Mouse (Mus musculus): ENCODE results near the gene Slco3a1. TPM values are rescaled to one million over a fixed set of nuclear protein-coding genes. Genes with fewer than 3 reads are reported as not detected.
A peak's percentile ranks its signal among the peaks of the same experiment; 100 is the strongest.

The Slco3a1 gene
- polyA plus RNA-seq, 1 experiment from 2014 or later, result 19.8 TPM

- no peak for TF ChIP-seq CTCF (IDR thresholded peaks at IDR 0.05; ENCODE audit: low read depth)
- no peak overlapping the region for H3K4me3 ChIP-seq (replicated peaks; ENCODE audit: low read depth, low read length)
- no peak overlapping the region for H3K9ac ChIP-seq (ENCODE audit: low read depth, low read length)
- H3K36me3 ChIP-seq (ENCODE audit: insufficient read depth, low read length), result no peaks in the 10 kb centered on the region
- no peak overlapping the region for H3K27ac ChIP-seq
- ATAC-seq (replicated peaks; ENCODE audit: low FRiP score, low read depth) (no peak), DNase-seq (ENCODE audit: low spot score) (no peak)
- no peak overlapping the region for H3K4me2 ChIP-seq (ENCODE audit: low read length)
- H3K27me3 ChIP-seq (ENCODE audit: insufficient read depth, low read length), result no peaks in the 10 kb centered on the region
- H3K9me3 ChIP-seq (replicated peaks; ENCODE audit: low read length), result no peaks in the 10 kb centered on the region
- WGBS, result 84% methylated on average over 3 of the region's 3 CpGs
- no peaks in the 10 kb centered on the region for H3K4me1 ChIP-seq (replicated peaks; ENCODE audit: insufficient read depth, low read length)
Measured at GRCm38 (mm10) chr7:74256291-74256690, 298.3 kb downstream of the Slco3a1 start.

- no peak for TF ChIP-seq CTCF (IDR thresholded peaks at IDR 0.05; ENCODE audit: low read depth)
- Histone ChIP-seq H3K4me1 (replicated peaks; ENCODE audit: insufficient read depth, low read length) (no peaks in the 10 kb centered on the region), H3K4me3 (replicated peaks; ENCODE audit: low read depth, low read length) (no peak overlapping the region), H3K27ac (no peak overlapping the region), H3K36me3 (ENCODE audit: insufficient read depth, low read length) (no peaks in the 10 kb centered on the region), H3K4me2 (ENCODE audit: low read length) (no peak overlapping the region), H3K27me3 (ENCODE audit: insufficient read depth, low read length) (no peaks in the 10 kb centered on the region), H3K9ac (ENCODE audit: low read depth, low read length) (no peak overlapping the region), H3K9me3 (replicated peaks; ENCODE audit: low read length) (no peaks in the 10 kb centered on the region)
- DNase-seq (ENCODE audit: low spot score) (no peak), ATAC-seq (replicated peaks; ENCODE audit: low FRiP score, low read depth) (no peak)
- 77% methylated on average over 2 of the region's 2 CpGs for WGBS
Measured at GRCm38 (mm10) chr7:74252066-74252465, 302.5 kb downstream of the Slco3a1 start.

- DNase-seq (ENCODE audit: low spot score) (peak; percentile 55), ATAC-seq (replicated peaks; ENCODE audit: low FRiP score, low read depth) (no peak)
- WGBS, result 53% methylated on average over 3 of the region's 3 CpGs
- H3K9me3 ChIP-seq (replicated peaks; ENCODE audit: low read length), result no peaks in the 10 kb centered on the region
- H3K4me3 ChIP-seq (replicated peaks; ENCODE audit: low read depth, low read length), result no peak overlapping the region
- H3K9ac ChIP-seq (ENCODE audit: low read depth, low read length), result no peak overlapping the region
- H3K36me3 ChIP-seq (ENCODE audit: insufficient read depth, low read length), result no peaks in the 10 kb centered on the region
- no peak overlapping the region for H3K27ac ChIP-seq
- no peaks in the 10 kb centered on the region for H3K4me1 ChIP-seq (replicated peaks; ENCODE audit: insufficient read depth, low read length)
- TF ChIP-seq CTCF (IDR thresholded peaks at IDR 0.05; ENCODE audit: low read depth), result no peak
- no peak overlapping the region for H3K4me2 ChIP-seq (ENCODE audit: low read length)
- H3K27me3 ChIP-seq (ENCODE audit: insufficient read depth, low read length), result no peaks in the 10 kb centered on the region
Measured at GRCm38 (mm10) chr7:74241236-74241635, 313.3 kb downstream of the Slco3a1 start.

GRCm38 (mm10) chr7:74240459-74241172, 314.0 kb downstream of the Slco3a1 start:
- H3K9me3 ChIP-seq (replicated peaks; ENCODE audit: low read length), result no peaks in the 10 kb centered on the region
- WGBS, result 46% methylated on average over 4 of the region's 4 CpGs

More at GRCm38 (mm10) chr7:74240459-74241172, 314.0 kb downstream of the Slco3a1 start:
- no peak for TF ChIP-seq CTCF (IDR thresholded peaks at IDR 0.05; ENCODE audit: low read depth)
- H3K4me2 ChIP-seq (ENCODE audit: low read length), result no peak overlapping the region
- H3K36me3 ChIP-seq (ENCODE audit: insufficient read depth, low read length), result no peaks in the 10 kb centered on the region
- no peaks in the 10 kb centered on the region for H3K4me1 ChIP-seq (replicated peaks; ENCODE audit: insufficient read depth, low read length)
- peak; percentile 78 for ATAC-seq (replicated peaks; ENCODE audit: low FRiP score, low read depth)
- H3K27ac ChIP-seq, result no peak overlapping the region
- H3K9ac ChIP-seq (ENCODE audit: low read depth, low read length), result no peak overlapping the region
- H3K27me3 ChIP-seq (ENCODE audit: insufficient read depth, low read length), result no peaks in the 10 kb centered on the region
- DNase-seq (ENCODE audit: low spot score), result peak; percentile 88
- H3K4me3 ChIP-seq (replicated peaks; ENCODE audit: low read depth, low read length), result no peak overlapping the region

Small RNA genes within 50 kb of the gene (microRNA-seq; reads per million reads assigned to microRNA genes)
- gene Gm27459, result not detected

Measured in kidney, postnatal 0 days (tissue).